Mouse (Mus musculus): Measurements from ENCODE around the gene Mfsd14a. TPM values are rescaled to one million over a fixed set of nuclear protein-coding genes. Genes with fewer than 3 reads are reported as not detected.

The Mfsd14a gene
- polyA plus RNA-seq, 1 experiment from 2014 or later = 70.7 TPM

DNA sequence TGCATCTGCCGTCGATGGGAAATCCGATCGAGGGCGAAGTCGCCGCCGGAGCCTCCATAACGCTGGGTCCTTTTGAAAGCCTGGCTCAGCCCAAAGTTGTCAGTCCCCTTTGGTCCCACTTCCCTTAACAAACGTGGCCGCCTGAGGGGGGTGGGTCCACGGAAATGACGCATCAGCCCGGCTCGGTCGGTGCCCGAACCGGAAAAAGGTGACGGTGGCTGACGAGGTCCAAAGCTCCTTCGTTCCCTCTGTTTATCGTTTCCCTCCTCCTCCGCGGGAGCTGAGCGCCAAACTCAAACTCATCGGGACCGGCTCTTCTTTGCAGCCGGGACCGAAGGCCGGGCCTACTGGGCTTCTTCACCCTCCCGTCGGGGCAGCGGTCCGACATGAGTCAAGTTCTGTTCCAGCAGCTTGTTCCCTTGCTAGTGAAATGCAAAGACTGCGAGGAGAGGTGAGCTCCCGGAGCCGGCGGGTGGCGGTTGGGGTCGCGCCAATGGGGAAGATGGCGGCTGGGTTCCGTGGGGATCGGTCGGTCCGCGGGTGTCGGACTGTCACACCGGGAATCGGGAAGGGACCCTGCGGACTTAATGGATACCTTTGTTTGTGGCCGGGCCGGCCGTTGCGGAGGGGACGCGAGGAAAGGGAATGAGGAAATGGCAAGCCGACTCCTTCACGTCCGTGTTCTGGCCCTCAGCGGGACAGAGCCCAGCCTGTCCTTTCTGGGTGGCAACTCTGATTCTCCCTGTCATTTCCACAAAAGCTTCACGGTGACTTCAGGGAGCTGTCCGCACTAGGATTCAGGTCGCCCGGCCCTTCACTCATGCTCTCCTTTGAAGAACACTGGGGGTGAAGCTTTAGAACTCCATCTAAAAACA is 67.5 kb downstream of the Mfsd14a start, which contains the start of gene Sass6:
Gene Sass6, plus strand, starts transcription at position 255 of the 875 bp plus-strand sequence.
- under 1% methylated on average over 65 of the region's 65 CpGs for WGBS
- peak within 1 kb of the TSS; percentile 87 for H3K4me2 ChIP-seq (ENCODE audit: low read depth, low read length)
- no peaks in the 10 kb centered on the region for H3K9me3 ChIP-seq (ENCODE audit: control insufficient read depth, low read length)
- H3K4me3 ChIP-seq (ENCODE audit: low read depth, low read length) = peak within 1 kb of the TSS; percentile 82
- H3K27ac ChIP-seq (ENCODE audit: low read depth, low read length) = peak within 1 kb of the TSS; percentile 68
- H3K4me1 ChIP-seq (ENCODE audit: control insufficient read depth, insufficient read depth, low read length) = 0 out of 2 replicates have a peak, but pooled peaks cover 2% of the 10 kb centered on the region
- H3K27me3 ChIP-seq (ENCODE audit: control insufficient read depth, insufficient read depth, low read length) = no peaks in the 10 kb centered on the region
- peak within 1 kb of the TSS; percentile 37 for H3K9ac ChIP-seq (replicated peaks; ENCODE audit: low read depth, low read length)
- ATAC-seq (ENCODE audit: low read depth) = peak; percentile 98
- H3K36me3 ChIP-seq (ENCODE audit: control insufficient read depth, insufficient read depth, low read length) = peaks cover 14% of the 10 kb centered on the region; the same call in 1 of the 2 replicates

DNA sequence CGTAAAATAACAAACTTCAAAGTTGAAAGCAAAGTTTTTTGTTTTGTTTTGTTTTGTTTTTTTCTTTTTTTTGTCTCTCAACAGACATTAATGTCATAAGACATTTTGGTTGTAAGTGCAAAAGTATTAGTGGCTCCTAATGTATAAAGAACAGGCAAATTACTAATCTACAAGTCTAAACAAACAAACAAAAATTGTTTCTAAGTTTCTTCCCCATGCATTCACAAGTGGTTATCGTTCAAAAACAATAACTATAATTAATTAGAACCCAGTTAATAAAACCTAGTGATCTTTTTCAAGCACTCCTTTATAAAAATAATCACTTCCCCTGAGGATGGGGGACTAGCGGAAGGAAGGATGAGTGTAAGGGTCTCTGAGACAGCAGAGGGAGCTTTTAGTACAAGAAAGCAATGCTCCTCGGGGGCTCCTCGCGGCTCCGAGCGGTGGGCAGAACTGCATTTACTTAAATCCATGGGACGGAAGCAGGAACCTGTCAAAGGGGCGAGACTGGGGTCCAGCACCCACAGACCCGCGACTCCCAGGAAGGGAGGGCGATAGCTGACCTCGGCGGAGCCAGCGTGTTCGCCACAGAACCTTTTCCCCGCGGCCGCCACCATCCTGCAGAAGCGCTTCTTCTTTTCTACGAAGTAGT is 68.3 kb downstream of the Mfsd14a start:
- H3K9ac ChIP-seq (replicated peaks; ENCODE audit: low read depth, low read length) = peak overlapping the region; percentile 37
- peak overlapping the region; percentile 68 for H3K27ac ChIP-seq (ENCODE audit: low read depth, low read length)
- WGBS = 2% methylated on average over 22 of the region's 22 CpGs
- H3K36me3 ChIP-seq (ENCODE audit: control insufficient read depth, insufficient read depth, low read length) = peaks cover 22% of the 10 kb centered on the region
- H3K4me2 ChIP-seq (ENCODE audit: low read depth, low read length) = peak overlapping the region; percentile 43
- peak; percentile 85 for ATAC-seq (ENCODE audit: low read depth)
- peak overlapping the region; percentile 82 for H3K4me3 ChIP-seq (ENCODE audit: low read depth, low read length)
- 0 out of 2 replicates have a peak, but pooled peaks cover 2% of the 10 kb centered on the region for H3K4me1 ChIP-seq (ENCODE audit: control insufficient read depth, insufficient read depth, low read length)
- H3K27me3 ChIP-seq (ENCODE audit: control insufficient read depth, insufficient read depth, low read length) = no peaks in the 10 kb centered on the region
- H3K9me3 ChIP-seq (ENCODE audit: control insufficient read depth, low read length) = no peaks in the 10 kb centered on the region

DNA sequence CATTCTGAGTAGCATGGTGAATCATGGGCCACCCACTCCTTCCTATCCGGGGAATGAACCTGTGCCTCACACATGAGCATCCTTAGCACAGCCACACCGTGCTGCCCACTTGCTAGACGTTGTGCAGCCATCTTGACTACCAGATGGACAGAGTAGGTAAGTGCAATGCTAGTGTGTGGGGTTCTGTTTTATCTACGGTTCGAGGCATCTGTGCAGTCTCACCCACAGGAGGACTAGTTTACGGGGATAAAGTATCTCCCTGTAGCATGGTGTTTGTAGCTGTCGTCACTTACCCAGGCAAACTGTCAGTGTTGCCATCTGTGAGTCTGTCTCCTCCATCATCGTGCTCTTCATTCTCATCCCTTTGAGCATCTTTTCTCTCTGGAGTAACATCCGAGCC is 80.3 kb downstream of the Mfsd14a start:
- no peak overlapping the region for H3K27ac ChIP-seq (ENCODE audit: low read depth, low read length)
- H3K9me3 ChIP-seq (ENCODE audit: control insufficient read depth, low read length) = no peaks in the 10 kb centered on the region
- no peak overlapping the region for H3K4me3 ChIP-seq (ENCODE audit: low read depth, low read length)
- 95% methylated on average over 9 of the region's 9 CpGs for WGBS
- no peaks in the 10 kb centered on the region for H3K27me3 ChIP-seq (ENCODE audit: control insufficient read depth, insufficient read depth, low read length)
- no peak for ATAC-seq (ENCODE audit: low read depth)
- H3K4me2 ChIP-seq (ENCODE audit: low read depth, low read length) = no peak overlapping the region
- no peaks in the 10 kb centered on the region for H3K4me1 ChIP-seq (ENCODE audit: control insufficient read depth, insufficient read depth, low read length)
- H3K9ac ChIP-seq (replicated peaks; ENCODE audit: low read depth, low read length) = no peak overlapping the region
- H3K36me3 ChIP-seq (ENCODE audit: control insufficient read depth, insufficient read depth, low read length) = peaks cover 41% of the 10 kb centered on the region

Other genes with a start within 250 kb of the Mfsd14a start
- gene Cdc14a, start 238.6 kb downstream of the Mfsd14a start, polyA plus RNA-seq (2014; fragmentation: Nextera tagmentation; extraction: Ambion mirVana) = 4.9 and 7.4 TPM in 2 replicates
- 117 and 118 TPM in 2 replicates for gene Rtca, start 154.5 kb downstream of the Mfsd14a start, polyA plus RNA-seq (2014; fragmentation: Nextera tagmentation; extraction: Ambion mirVana)
- 13.2 and 14.2 TPM in 2 replicates for gene Dbt, start 149.6 kb downstream of the Mfsd14a start, polyA plus RNA-seq (2014; fragmentation: Nextera tagmentation; extraction: Ambion mirVana)
- gene Lrrc39, start 99.7 kb downstream of the Mfsd14a start, polyA plus RNA-seq (2014; fragmentation: Nextera tagmentation; extraction: Ambion mirVana) = 0.45 and 0.50 TPM in 2 replicates
- gene Sass6, start 67.7 kb downstream of the Mfsd14a start, polyA plus RNA-seq (2014; fragmentation: Nextera tagmentation; extraction: Ambion mirVana) = 16.2 and 16.5 TPM in 2 replicates
- 29.1 and 32.2 TPM in 2 replicates for gene Trmt13, start 48.1 kb downstream of the Mfsd14a start, polyA plus RNA-seq (2014; fragmentation: Nextera tagmentation; extraction: Ambion mirVana)
- gene Gm43191, start 18.6 kb upstream of the Mfsd14a start, polyA plus RNA-seq (2014; fragmentation: Nextera tagmentation; extraction: Ambion mirVana) = not detected in 2 replicates
- 10.5 and 11.7 TPM in 2 replicates for gene Slc35a3, start 50.2 kb upstream of the Mfsd14a start, polyA plus RNA-seq (2014; fragmentation: Nextera tagmentation; extraction: Ambion mirVana)
- 22.3 and 22.5 TPM in 2 replicates for gene Agl, start 145.5 kb upstream of the Mfsd14a start, polyA plus RNA-seq (2014; fragmentation: Nextera tagmentation; extraction: Ambion mirVana)
- gene Frrs1, start 196.8 kb upstream of the Mfsd14a start, polyA plus RNA-seq (2014; fragmentation: Nextera tagmentation; extraction: Ambion mirVana) = 3.9 and 5.8 TPM in 2 replicates

Measured in neural tube, embryonic 14.5 days (tissue).